Mouse (Mus musculus) embryonic facial prominence, embryonic 12.5 days (tissue): ENCODE results near the gene Olfr1416. TPM values are rescaled to one million over a fixed set of nuclear protein-coding genes. Genes with fewer than 3 reads are reported as not detected.

Experiments
- ATAC-seq: fragments of 200-750 bp; cut with Nextera tagmentation; 2 replicates; pipeline ENCODE4 v1.8.0; 2017; ENCODE audit not compliant: insufficient number of reproducible peaks, insufficient read depth, low FRiP score, low TSS enrichment
- H3K27ac ChIP-seq: fragments of 300-500 bp; sonication (generic); 2 replicates; pipeline ENCODE4 v1.5.1; 2016; ENCODE audit warnings: mild to moderate bottlenecking
- H3K27me3 ChIP-seq: fragments of 300-500 bp; sonication (generic); 2 replicates; pipeline ENCODE4 v1.6.1; 2016; ENCODE audit warnings: mild to moderate bottlenecking, moderate library complexity
- H3K36me3 ChIP-seq: fragments of 300-500 bp; sonication (generic); 2 replicates; pipeline ENCODE4 v1.6.1; 2016; ENCODE audit warnings: mild to moderate bottlenecking
- H3K4me1 ChIP-seq: fragments of 300-500 bp; sonication (generic); 2 replicates; pipeline ENCODE4 v1.6.1; 2016
- H3K4me2 ChIP-seq: fragments of 300-500 bp; sonication (generic); replicated peaks from 2 replicates; pipeline ENCODE4 v1.6.1; 2016; ENCODE audit warnings: mild to moderate bottlenecking, moderate library complexity
- H3K4me3 ChIP-seq: fragments of 300-500 bp; sonication (generic); 2 replicates; pipeline ENCODE4 v1.5.1; 2016; ENCODE audit warnings: mild to moderate bottlenecking
- H3K9ac ChIP-seq: fragments of 300-500 bp; sonication (generic); 2 replicates; pipeline ENCODE4 v1.6.1; 2016; ENCODE audit warnings: mild to moderate bottlenecking, moderate library complexity
- H3K9me3 ChIP-seq: fragments of 300-500 bp; sonication (generic); 2 replicates; pipeline ENCODE4 v1.6.1; 2016; ENCODE audit warnings: mild to moderate bottlenecking, moderate library complexity
- WGBS: fragments of 180-500 bp; shearing (Covaris S2); methylation state at CpG from one replicate; pipeline ENCODE4 v1.1.7; 2016; 5-methylcytosine and 5-hydroxymethylcytosine counted together
- polyA plus RNA-seq: library from polyadenylated mRNA; unstranded; fragments of >200 nt; fragmentation: Nextera tagmentation; extraction: Ambion mirVana; gene quantifications from 2 replicates; pipeline ENCODE4 v1.2.1, GENCODE M21; 2016

Gene Olfr1416
- polyA plus RNA-seq, 1 experiment from 2014 or later = not detected

- Histone ChIP-seq H3K27ac (no peak overlapping the region), H3K9ac (no peak overlapping the region), H3K27me3 (no peaks in the 10 kb centered on the region), H3K36me3 (peaks cover 87% of the 10 kb centered on the region), H3K4me1 (no peaks in the 10 kb centered on the region), H3K4me3 (no peak overlapping the region), H3K4me2 (no peak overlapping the region), H3K9me3 (0 out of 2 replicates have a peak, but pooled peaks cover 5% of the 10 kb centered on the region)
- no peak for ATAC-seq
Observed at GRCm38 (mm10) chr1:92457758-92458157, 27.2 kb downstream of the Olfr1416 start.

GRCm38 (mm10) chr1:92453751-92454445 lies 31.0 kb downstream of the Olfr1416 start:
- Histone ChIP-seq H3K36me3 (peaks cover 81% of the 10 kb centered on the region), H3K9ac (no peak overlapping the region), H3K4me3 (no peak overlapping the region), H3K27me3 (no peaks in the 10 kb centered on the region), H3K4me1 (no peaks in the 10 kb centered on the region), H3K9me3 (0 out of 2 replicates have a peak, but pooled peaks cover 5% of the 10 kb centered on the region), H3K4me2 (no peak overlapping the region), H3K27ac (no peak overlapping the region)
- 80% methylated on average over 8 of the region's 8 CpGs for WGBS
- ATAC-seq = no peak

GRCm38 (mm10) chr1:92448293-92448692 lies 36.6 kb downstream of the Olfr1416 start:
- H3K36me3 ChIP-seq = peaks cover 82% of the 10 kb centered on the region

GRCm38 (mm10) chr1:92441453-92442063 lies 43.4 kb downstream of the Olfr1416 start:
- 75% methylated on average over 6 of the region's 6 CpGs for WGBS
- H3K27ac ChIP-seq = no peak overlapping the region
- peaks cover 8% of the 10 kb centered on the region for H3K4me1 ChIP-seq
- H3K4me3 ChIP-seq = no peak overlapping the region
- peaks cover 63% of the 10 kb centered on the region for H3K36me3 ChIP-seq
- no peak for ATAC-seq
- no peak overlapping the region for H3K9ac ChIP-seq
- no peaks in the 10 kb centered on the region for H3K9me3 ChIP-seq
- no peaks in the 10 kb centered on the region for H3K27me3 ChIP-seq
- H3K4me2 ChIP-seq = no peak overlapping the region

More at GRCm38 (mm10) chr1:92448293-92448692, 36.6 kb downstream of the Olfr1416 start:
- Histone ChIP-seq H3K27me3 (no peaks in the 10 kb centered on the region), H3K4me3 (no peak overlapping the region), H3K9ac (no peak overlapping the region), H3K9me3 (no peaks in the 10 kb centered on the region), H3K4me2 (no peak overlapping the region), H3K4me1 (no peaks in the 10 kb centered on the region), H3K27ac (no peak overlapping the region)
- 82% methylated on average over 3 of the region's 3 CpGs for WGBS
- ATAC-seq = no peak

- 89% methylated on average over 9 of the region's 9 CpGs for WGBS
- no peak overlapping the region for H3K27ac ChIP-seq
- no peak for ATAC-seq
- no peak overlapping the region for H3K4me2 ChIP-seq
- no peak overlapping the region for H3K9ac ChIP-seq
- H3K27me3 ChIP-seq = no peaks in the 10 kb centered on the region
- no peak overlapping the region for H3K4me3 ChIP-seq
- no peaks in the 10 kb centered on the region for H3K9me3 ChIP-seq
- peaks cover 8% of the 10 kb centered on the region for H3K4me1 ChIP-seq
- peaks cover 56% of the 10 kb centered on the region for H3K36me3 ChIP-seq
Observed at GRCm38 (mm10) chr1:92440066-92440750, 44.7 kb downstream of the Olfr1416 start.

GRCm38 (mm10) chr1:92437678-92438271 lies 47.1 kb downstream of the Olfr1416 start:
- ATAC-seq = no peak
- Histone ChIP-seq H3K27me3 (no peaks in the 10 kb centered on the region), H3K4me1 (peaks cover 8% of the 10 kb centered on the region), H3K36me3 (peaks cover 34% of the 10 kb centered on the region), H3K9ac (no peak overlapping the region), H3K4me3 (no peak overlapping the region), H3K9me3 (no peaks in the 10 kb centered on the region), H3K4me2 (no peak overlapping the region), H3K27ac (0 out of 2 replicates have a peak overlapping the region, but pooled peaks have one; percentile 24)
- WGBS = 39% methylated on average over 9 of the region's 9 CpGs

- no peaks in the 10 kb centered on the region for H3K27me3 ChIP-seq
- H3K9ac ChIP-seq = no peak overlapping the region
- H3K27ac ChIP-seq = no peak overlapping the region
- H3K36me3 ChIP-seq = peaks cover 26% of the 10 kb centered on the region
- H3K4me2 ChIP-seq = no peak overlapping the region
- peaks cover 14% of the 10 kb centered on the region for H3K4me1 ChIP-seq
- H3K9me3 ChIP-seq = no peaks in the 10 kb centered on the region
- no peak for ATAC-seq
- 37% methylated on average over 4 of the region's 4 CpGs for WGBS
- H3K4me3 ChIP-seq = no peak overlapping the region
Observed at GRCm38 (mm10) chr1:92436831-92437321, 48.0 kb downstream of the Olfr1416 start.

GRCm38 (mm10) chr1:92434986-92435385 lies 49.9 kb downstream of the Olfr1416 start:
- WGBS = 74% methylated on average over 1 of the region's 1 CpGs
- no peak overlapping the region for H3K4me2 ChIP-seq
- peaks cover 15% of the 10 kb centered on the region for H3K4me1 ChIP-seq
- ATAC-seq = no peak
- H3K27me3 ChIP-seq = no peaks in the 10 kb centered on the region
- no peak overlapping the region for H3K4me3 ChIP-seq
- H3K9me3 ChIP-seq = no peaks in the 10 kb centered on the region
- H3K36me3 ChIP-seq = peaks cover 17% of the 10 kb centered on the region
- no peak overlapping the region for H3K27ac ChIP-seq
- no peak overlapping the region for H3K9ac ChIP-seq

GRCm38 (mm10) chr1:92432791-92433190 lies 52.1 kb downstream of the Olfr1416 start:
- no peak for ATAC-seq
- Histone ChIP-seq H3K36me3 (no peaks in the 10 kb centered on the region), H3K9me3 (no peaks in the 10 kb centered on the region), H3K4me3 (no peak overlapping the region), H3K27ac (no peak overlapping the region), H3K4me2 (no peak overlapping the region), H3K27me3 (no peaks in the 10 kb centered on the region), H3K9ac (no peak overlapping the region), H3K4me1 (peaks cover 10% of the 10 kb centered on the region)
- WGBS = 65% methylated on average over 9 of the region's 9 CpGs

GRCm38 (mm10) chr1:92432098-92432497 lies 52.8 kb downstream of the Olfr1416 start:
- no peak overlapping the region for H3K4me3 ChIP-seq
- no peaks in the 10 kb centered on the region for H3K9me3 ChIP-seq
- no peaks in the 10 kb centered on the region for H3K27me3 ChIP-seq
- no peak for ATAC-seq
- peaks cover 7% of the 10 kb centered on the region for H3K4me1 ChIP-seq
- no peak overlapping the region for H3K9ac ChIP-seq
- no peak overlapping the region for H3K4me2 ChIP-seq
- H3K36me3 ChIP-seq = no peaks in the 10 kb centered on the region
- no peak overlapping the region for H3K27ac ChIP-seq
- WGBS = 33% methylated on average over 4 of the region's 4 CpGs

- no peaks in the 10 kb centered on the region for H3K9me3 ChIP-seq
- no peak overlapping the region for H3K9ac ChIP-seq
- no peaks in the 10 kb centered on the region for H3K36me3 ChIP-seq
- H3K27ac ChIP-seq = no peak overlapping the region
- no peaks in the 10 kb centered on the region for H3K27me3 ChIP-seq
- no peak overlapping the region for H3K4me2 ChIP-seq
- WGBS = 67% methylated on average over 3 of the region's 3 CpGs
- peaks cover 7% of the 10 kb centered on the region for H3K4me1 ChIP-seq
- ATAC-seq = no peak
- no peak overlapping the region for H3K4me3 ChIP-seq
Observed at GRCm38 (mm10) chr1:92431420-92431819, 53.5 kb downstream of the Olfr1416 start.
